Mouse (Mus musculus): Measurements from ENCODE around the gene Pxn.

DNA sequence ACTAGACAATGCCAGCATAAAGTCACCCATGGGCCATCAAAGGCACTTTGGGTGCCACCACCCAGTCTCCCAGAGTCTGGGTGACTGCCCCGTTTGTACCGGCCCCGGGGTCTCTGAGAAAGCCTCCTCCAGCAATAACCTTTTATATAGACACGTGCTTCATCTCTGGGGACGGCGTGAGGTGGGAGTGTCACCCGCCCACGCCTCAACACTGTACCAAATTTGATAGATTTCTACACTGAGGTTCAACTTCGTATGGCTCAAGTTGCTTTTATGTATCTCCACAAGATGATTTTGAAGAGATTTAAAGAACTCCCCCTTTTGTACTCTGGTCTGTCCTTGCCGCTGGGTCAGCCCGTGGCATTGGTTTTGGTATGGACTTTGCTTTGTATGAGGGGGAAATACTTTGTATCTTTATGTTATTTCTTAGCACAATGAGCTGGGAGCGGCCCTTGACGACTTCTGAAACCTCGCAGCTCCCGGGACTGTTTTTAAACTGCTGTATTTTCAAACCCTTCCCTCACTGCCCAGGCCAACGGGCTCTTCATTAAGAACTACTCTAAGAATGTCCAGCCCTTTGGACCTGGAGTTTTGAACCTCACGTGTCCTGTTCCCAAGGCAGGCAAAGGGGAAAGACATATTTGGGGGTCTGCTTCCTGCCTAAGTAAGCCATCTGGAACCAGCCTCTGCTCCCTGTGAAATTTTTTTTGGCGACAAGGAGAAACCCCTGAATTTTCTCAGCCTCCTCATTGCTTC, 48.2 kb downstream of the Pxn start:
- TF ChIP-seq CTCF (IDR thresholded peaks at IDR 0.05; ENCODE audit: low read depth) (no peak), EP300 (IDR thresholded peaks at IDR 0.05; ENCODE audit: low read depth) (no peak)

Measured in liver, embryonic 14.5 days (tissue).